Mouse (Mus musculus): ENCODE measurements at regions not wholly inside any gene's neighbourhood (a gene's known extent, or its start where the extent isn't known, plus 50 kb on each side); places are given as distances from the start of the nearest gene placed in this dataset.
A peak's percentile ranks its signal among the peaks of the same experiment; 100 is the strongest.
"Not testable (repeated sequence)": the region's sequence is repeated elsewhere in the genome, so short reads cannot be mapped to it uniquely, and the experiment has no call there.

DNA sequence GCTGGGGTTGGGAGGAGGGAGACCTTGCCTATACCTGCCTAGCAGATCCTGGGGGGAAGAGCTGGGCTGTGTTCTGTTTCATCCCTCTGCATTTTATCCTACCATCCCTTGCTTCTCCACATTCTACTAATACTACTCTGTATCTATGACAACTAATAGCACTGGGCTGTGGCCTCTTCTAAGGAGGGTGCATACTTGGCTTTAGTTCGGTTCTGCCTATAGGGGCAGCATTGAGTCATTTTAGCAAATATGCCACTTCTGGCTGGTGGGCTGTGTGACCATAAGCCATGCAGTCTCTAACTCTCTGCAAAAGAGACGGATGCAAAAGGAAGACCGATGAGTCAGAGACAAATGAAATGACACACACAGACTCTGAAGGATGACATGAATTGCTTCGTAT lies 66.2 kb upstream of the Col1a1 start:
- not testable (repeated sequence) for H3K4me2 ChIP-seq (replicated peaks; ENCODE audit: low read depth, low read length); H3K4me3 ChIP-seq (ENCODE audit: low read length); H3K27me3 ChIP-seq (ENCODE audit: insufficient read depth, low read length); H3K27ac ChIP-seq (ENCODE audit: low read length); H3K9me3 ChIP-seq (ENCODE audit: low read length); H3K36me3 ChIP-seq (ENCODE audit: insufficient read depth, low read length); H3K9ac ChIP-seq (replicated peaks; ENCODE audit: low read length)
- peaks cover 25% of the 10 kb centered on the region for H3K4me1 ChIP-seq (ENCODE audit: insufficient read depth, low read length)
- WGBS, result 26% methylated on average over 4 of the region's 4 CpGs
- peak; percentile 42; the same call in 1 of the 2 replicates for ATAC-seq (ENCODE audit: low FRiP score, low TSS enrichment)

DNA sequence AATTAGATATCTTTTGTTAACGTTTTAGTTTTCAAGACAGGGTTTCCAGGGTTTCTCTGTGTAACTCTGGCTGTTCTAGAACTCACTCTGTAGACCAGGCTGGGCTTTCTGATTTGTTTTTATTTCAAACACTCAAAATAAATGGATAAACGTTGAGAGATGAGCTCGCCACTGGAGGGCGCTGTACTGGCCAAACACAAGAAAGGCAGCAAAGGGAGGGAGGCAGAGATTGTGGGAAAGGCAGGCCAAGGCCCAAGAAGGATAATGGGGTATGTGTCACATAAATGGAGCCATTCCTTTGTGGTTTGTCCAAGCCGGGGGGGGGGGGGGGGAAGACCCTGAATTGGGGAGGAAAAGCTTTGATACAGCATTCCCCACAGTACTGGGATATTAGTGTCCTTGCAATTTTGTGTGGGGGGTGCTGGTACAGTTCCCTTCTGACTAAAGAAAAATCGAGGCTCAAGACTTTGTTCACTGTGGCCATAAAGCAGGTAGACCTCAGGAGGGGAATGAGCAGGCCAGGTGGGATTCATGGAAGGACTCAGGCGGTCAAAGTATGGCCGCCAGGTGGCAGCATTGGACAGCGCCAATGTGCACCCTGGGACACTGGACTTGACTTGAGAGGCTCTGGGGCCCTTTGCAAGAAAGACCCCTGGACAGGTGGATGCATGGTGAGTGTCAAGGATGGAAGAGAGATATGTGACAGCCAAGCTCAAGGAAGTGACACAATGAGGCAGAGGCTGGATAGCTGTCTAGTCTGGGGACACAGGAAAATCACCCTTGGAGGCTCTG lies 69.7 kb upstream of the Col1a1 start:
- no peak overlapping the region for H3K27ac ChIP-seq (ENCODE audit: low read length)
- no peaks in the 10 kb centered on the region for H3K27me3 ChIP-seq (ENCODE audit: insufficient read depth, low read length)
- H3K4me3 ChIP-seq (ENCODE audit: low read length), result no peak overlapping the region
- H3K36me3 ChIP-seq (ENCODE audit: insufficient read depth, low read length), result no peaks in the 10 kb centered on the region
- H3K9ac ChIP-seq (replicated peaks; ENCODE audit: low read length), result no peak overlapping the region
- no peaks in the 10 kb centered on the region for H3K4me1 ChIP-seq (ENCODE audit: insufficient read depth, low read length)
- no peak overlapping the region for H3K4me2 ChIP-seq (replicated peaks; ENCODE audit: low read depth, low read length)
- peak; percentile 80 for ATAC-seq (ENCODE audit: low FRiP score, low TSS enrichment)
- H3K9me3 ChIP-seq (ENCODE audit: low read length), result no peaks in the 10 kb centered on the region
- 11% methylated on average over 9 of the region's 9 CpGs for WGBS

- Histone ChIP-seq H3K4me1 (ENCODE audit: insufficient read depth, low read length) (no peaks in the 10 kb centered on the region), H3K9ac (replicated peaks; ENCODE audit: low read length) (no peak overlapping the region), H3K9me3 (ENCODE audit: low read length) (no peaks in the 10 kb centered on the region), H3K4me2 (replicated peaks; ENCODE audit: low read depth, low read length) (no peak overlapping the region), H3K27ac (ENCODE audit: low read length) (no peak overlapping the region), H3K27me3 (ENCODE audit: insufficient read depth, low read length) (no peaks in the 10 kb centered on the region), H3K36me3 (ENCODE audit: insufficient read depth, low read length) (no peaks in the 10 kb centered on the region), H3K4me3 (ENCODE audit: low read length) (no peak overlapping the region)
- no peak for ATAC-seq (ENCODE audit: low FRiP score, low TSS enrichment)
- 91% methylated on average over 3 of the region's 3 CpGs for WGBS
Measured at GRCm38 (mm10) chr11:94850129-94850528, 67.6 kb upstream of the Tmem92 start.

DNA sequence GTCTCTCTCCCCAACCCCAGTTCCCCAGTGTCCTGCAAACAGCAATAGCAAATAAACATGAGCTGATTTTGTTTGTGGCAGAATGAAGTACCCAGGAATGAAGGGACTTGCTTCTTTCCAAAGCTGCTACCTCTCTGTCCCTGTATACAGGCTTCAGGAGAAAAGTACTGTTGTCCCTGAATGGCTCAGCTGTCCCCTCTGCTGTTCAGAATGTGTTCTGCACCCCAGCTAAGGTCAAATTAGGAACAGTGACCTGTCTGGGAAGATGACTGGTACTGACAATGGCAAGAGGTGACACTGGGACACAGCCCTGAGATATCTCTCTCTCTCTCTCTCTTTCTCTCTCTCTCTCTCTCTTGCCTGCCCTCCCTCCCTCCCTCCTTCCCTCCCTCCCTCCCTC lies 56.6 kb upstream of the Tmem92 start:
- H3K4me1 ChIP-seq (ENCODE audit: insufficient read depth, low read length), result no peaks in the 10 kb centered on the region
- no peaks in the 10 kb centered on the region for H3K36me3 ChIP-seq (ENCODE audit: insufficient read depth, low read length)
- no peak overlapping the region for H3K9ac ChIP-seq (replicated peaks; ENCODE audit: low read length)
- H3K4me2 ChIP-seq (replicated peaks; ENCODE audit: low read depth, low read length), result no peak overlapping the region
- H3K27me3 ChIP-seq (ENCODE audit: insufficient read depth, low read length), result no peaks in the 10 kb centered on the region
- no peak overlapping the region for H3K4me3 ChIP-seq (ENCODE audit: low read length)
- no peak for ATAC-seq (ENCODE audit: low FRiP score, low TSS enrichment)
- H3K27ac ChIP-seq (ENCODE audit: low read length), result no peak overlapping the region
- H3K9me3 ChIP-seq (ENCODE audit: low read length), result peaks cover 4% of the 10 kb centered on the region; the same call in 1 of the 2 replicates

- Histone ChIP-seq H3K36me3 (ENCODE audit: insufficient read depth, low read length) (no peaks in the 10 kb centered on the region), H3K27me3 (ENCODE audit: insufficient read depth, low read length) (no peaks in the 10 kb centered on the region), H3K27ac (ENCODE audit: low read length) (no peak overlapping the region), H3K4me3 (ENCODE audit: low read length) (no peak overlapping the region), H3K4me1 (ENCODE audit: insufficient read depth, low read length) (no peaks in the 10 kb centered on the region), H3K9ac (replicated peaks; ENCODE audit: low read length) (no peak overlapping the region), H3K9me3 (ENCODE audit: low read length) (peaks cover 5% of the 10 kb centered on the region; the same call in 1 of the 2 replicates), H3K4me2 (replicated peaks; ENCODE audit: low read depth, low read length) (no peak overlapping the region)
- no peak for ATAC-seq (ENCODE audit: low FRiP score, low TSS enrichment)
- 66% methylated on average over 3 of the region's 3 CpGs for WGBS
Measured at GRCm38 (mm10) chr11:94838140-94838539, 55.6 kb upstream of the Tmem92 start.

DNA sequence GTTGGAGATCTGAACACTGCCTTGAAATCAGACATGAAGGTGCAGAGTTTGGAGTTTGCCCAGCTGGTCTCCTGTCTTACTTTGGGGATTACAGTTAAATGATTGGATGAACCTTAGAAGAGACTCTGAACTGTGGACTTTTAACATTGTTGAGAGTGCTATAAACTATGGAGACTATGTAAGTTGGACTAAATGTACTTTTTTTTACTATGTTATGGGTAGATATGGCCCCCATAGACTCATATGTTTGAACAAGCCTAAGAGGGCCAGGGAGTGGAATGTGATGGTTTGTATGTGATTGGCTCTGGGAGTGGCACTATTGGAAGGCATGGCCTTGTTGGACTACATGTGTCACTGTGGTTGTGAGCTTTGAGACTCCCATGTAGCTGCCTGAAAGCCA lies 53.8 kb upstream of the Tmem92 start:
- no peak overlapping the region for H3K9ac ChIP-seq (replicated peaks; ENCODE audit: low read length)
- H3K4me2 ChIP-seq (replicated peaks; ENCODE audit: low read depth, low read length), result no peak overlapping the region
- peaks cover 5% of the 10 kb centered on the region; the same call in 1 of the 2 replicates for H3K9me3 ChIP-seq (ENCODE audit: low read length)
- no peak overlapping the region for H3K27ac ChIP-seq (ENCODE audit: low read length)
- H3K4me1 ChIP-seq (ENCODE audit: insufficient read depth, low read length), result no peaks in the 10 kb centered on the region
- H3K36me3 ChIP-seq (ENCODE audit: insufficient read depth, low read length), result no peaks in the 10 kb centered on the region
- no peak overlapping the region for H3K4me3 ChIP-seq (ENCODE audit: low read length)
- ATAC-seq (ENCODE audit: low FRiP score, low TSS enrichment), result no peak
- H3K27me3 ChIP-seq (ENCODE audit: insufficient read depth, low read length), result no peaks in the 10 kb centered on the region

GRCm38 (mm10) chr11:94832246-94832985 lies 49.9 kb upstream of the Tmem92 start:
- Histone ChIP-seq H3K4me2 (replicated peaks; ENCODE audit: low read depth, low read length) (no peak overlapping the region), H3K9me3 (ENCODE audit: low read length) (peaks cover 5% of the 10 kb centered on the region; the same call in 1 of the 2 replicates), H3K36me3 (ENCODE audit: insufficient read depth, low read length) (no peaks in the 10 kb centered on the region), H3K4me3 (ENCODE audit: low read length) (no peak overlapping the region), H3K27ac (ENCODE audit: low read length) (no peak overlapping the region), H3K9ac (replicated peaks; ENCODE audit: low read length) (no peak overlapping the region), H3K4me1 (ENCODE audit: insufficient read depth, low read length) (no peaks in the 10 kb centered on the region), H3K27me3 (ENCODE audit: insufficient read depth, low read length) (0 out of 2 replicates have a peak, but pooled peaks cover 3% of the 10 kb centered on the region)
- 29% methylated on average over 13 of the region's 13 CpGs for WGBS
- no peak for ATAC-seq (ENCODE audit: low FRiP score, low TSS enrichment)
